ENCODE assay signal across 25 mouse cellular contexts in genomic region chr7:145199711-145200110, GRCm38 (mm10). TPM values are rescaled to one million over a fixed set of nuclear protein-coding genes. Genes with fewer than 3 reads are reported as not detected.
A peak's percentile ranks its signal among the peaks of the same experiment; 100 is the strongest.
DNase-seq lines count a peak whose midpoint lies in the region; ATAC-seq lines count a peak whose summit lies in the region.
"Had no signal": no experiment of that assay in that cellular context is flagged by ENCODE, and none has a peak within 500 bp of the region (broad histone marks: within the 10 kb centered on the region; RNA-seq: fewer than 3 reads in every experiment).

No protein-coding gene starts in this region.

- H3K36me3 ChIP-seq in heart, embryonic 13.5 days, result no peaks in the 10 kb centered on the region
- H3K36me3 ChIP-seq in lung, embryonic 15.5 days, result no peaks in the 10 kb centered on the region
- H3K36me3 ChIP-seq in limb, embryonic 15.5 days, result no peaks in the 10 kb centered on the region
- H3K36me3 ChIP-seq: hindbrain, embryonic 13.5 days; neural tube, embryonic 13.5 days had no signal

- no peak for ATAC-seq in heart, embryonic 13.5 days (ENCODE audit: extremely low read depth, insufficient number of reproducible peaks, low FRiP score, low TSS enrichment)
- no peak for ATAC-seq in lung, embryonic 15.5 days (ENCODE audit: borderline replicate concordance, extremely low read depth, low FRiP score, low TSS enrichment)
- ATAC-seq in limb, embryonic 15.5 days (ENCODE audit: insufficient number of reproducible peaks, low FRiP score, low TSS enrichment, low read depth), result no peak
- ATAC-seq: forebrain, embryonic 13.5 days; inflammation-experienced regulatory T-cells, adult 6 months had no signal

- H3K4me1 ChIP-seq in heart, embryonic 13.5 days, result peaks cover 51% of the 10 kb centered on the region
- H3K4me1 ChIP-seq in lung, embryonic 15.5 days, result peaks cover 26% of the 10 kb centered on the region
- peaks cover 42% of the 10 kb centered on the region for H3K4me1 ChIP-seq in limb, embryonic 15.5 days

- WGBS in heart, embryonic 13.5 days, result 53% methylated on average over 2 of the region's 2 CpGs
- WGBS in lung, embryonic 15.5 days, result 35% methylated on average over 2 of the region's 2 CpGs
- WGBS in limb, embryonic 15.5 days, result 27% methylated on average over 2 of the region's 2 CpGs

- H3K27ac ChIP-seq in heart, embryonic 13.5 days (replicated peaks), result peak overlapping the region; percentile 97
- H3K27ac ChIP-seq in lung, embryonic 15.5 days, result peak overlapping the region; percentile 19
- peak overlapping the region; percentile 82 for H3K27ac ChIP-seq in limb, embryonic 15.5 days
- H3K27ac ChIP-seq: forebrain, embryonic 13.5 days; heart, adult 2 months; hindbrain, embryonic 13.5 days; liver, embryonic 14.5 days; neural tube, embryonic 13.5 days had no signal

- intact Hi-C loops in heart, postnatal 14 days (cut with DNase I), result no loop called here
- intact Hi-C loops in left cerebral cortex, postnatal 36 days (cut with DNase I), result no loop called here

- no peak overlapping the region for H3K9ac ChIP-seq in heart, embryonic 13.5 days
- H3K9ac ChIP-seq in lung, embryonic 15.5 days, result no peak overlapping the region
- no peak overlapping the region for H3K9ac ChIP-seq in limb, embryonic 15.5 days
- H3K9ac ChIP-seq: forebrain, embryonic 13.5 days; hindbrain, embryonic 13.5 days; liver, embryonic 14.5 days; neural tube, embryonic 13.5 days had no signal

- DNase-seq in heart, postnatal 14 days, result no peak
- DNase-seq in lung, postnatal 10 days, result no peak
- peak; percentile 77 for DNase-seq in Muller cell, postnatal 12 days (ENCODE audit: inconsistent ontology term)
- DNase-seq in MN1 (ENCODE audit: low spot score), result no peak
- no peak for DNase-seq in left cerebral cortex, postnatal 36 days (ENCODE audit: low spot score in 2 of 2)
- DNase-seq: adrenal gland, postnatal 14 days; cerebellum, adult 11 months; cerebellum, postnatal 10 days; gastrocnemius, postnatal 10 days; heart, adult 2 months; kidney, adult 2 months; kidney, postnatal 25 days; right cerebral cortex, adult 18-20 months; thymus, postnatal 25 days had no signal

- H3K4me3 ChIP-seq in heart, embryonic 13.5 days, result no peak overlapping the region
- H3K4me3 ChIP-seq in lung, embryonic 15.5 days, result no peak overlapping the region
- no peak overlapping the region for H3K4me3 ChIP-seq in limb, embryonic 15.5 days
- H3K4me3 ChIP-seq: forebrain, embryonic 13.5 days; heart, adult 2 months; hindbrain, embryonic 13.5 days; neural tube, embryonic 13.5 days had no signal

- no peak overlapping the region for H3K4me2 ChIP-seq in heart, embryonic 13.5 days
- H3K4me2 ChIP-seq in lung, embryonic 15.5 days, result no peak overlapping the region
- H3K4me2 ChIP-seq in limb, embryonic 15.5 days, result no peak overlapping the region
- H3K4me2 ChIP-seq: forebrain, embryonic 13.5 days; hindbrain, embryonic 13.5 days; midbrain, embryonic 11.5 days; neural tube, embryonic 13.5 days had no signal

- H3K9me3 ChIP-seq in heart, embryonic 13.5 days, result 0 out of 2 replicates have a peak, but pooled peaks cover 4% of the 10 kb centered on the region
- peaks cover 3% of the 10 kb centered on the region; the same call in 1 of the 2 replicates for H3K9me3 ChIP-seq in lung, embryonic 15.5 days
- no peaks in the 10 kb centered on the region for H3K9me3 ChIP-seq in limb, embryonic 15.5 days

- H3K27me3 ChIP-seq in heart, embryonic 13.5 days (replicated peaks), result no peaks in the 10 kb centered on the region
- H3K27me3 ChIP-seq in lung, embryonic 15.5 days, result no peaks in the 10 kb centered on the region
- no peaks in the 10 kb centered on the region for H3K27me3 ChIP-seq in limb, embryonic 15.5 days
- H3K27me3 ChIP-seq: forebrain, embryonic 13.5 days; hindbrain, embryonic 13.5 days; neural tube, embryonic 13.5 days had no signal

RNA-seq across cellular contexts. Expression of gene 1810010D01Rik, which starts 8.2 kb away (rescaled TPM):
- 0.16 and 0.29 TPM in 2 replicates for polyA plus RNA-seq in heart, embryonic 13.5 days (2015; fragmentation: Nextera tagmentation; extraction: Ambion mirVana)
- under 1 TPM in 1 of 2 experiments, not detected in 1; 0.43 TPM for total RNA-seq in heart, postnatal 14 days (2021)
- 0.30 and 0.33 TPM in 2 replicates for polyA plus RNA-seq in lung, embryonic 15.5 days (2015; fragmentation: Nextera tagmentation; extraction: Ambion mirVana)
- polyA plus RNA-seq in limb, embryonic 15.5 days (2015; fragmentation: Nextera tagmentation; extraction: Ambion mirVana), result 0.48 and 0.82 TPM in 2 replicates
- total RNA-seq in left cerebral cortex, postnatal 36 days (2021), result under 1 TPM in 1 of 2 experiments, not detected in 1; 0.63 TPM
- total RNA-seq: adrenal gland, postnatal 14 days; heart, adult 2 months had no signal
- polyA plus RNA-seq: hindbrain, embryonic 13.5 days; inflammation-experienced regulatory T-cells, adult 6 months; limb, embryonic 11.5 days; macrophage; neural tube, embryonic 13.5 days had no signal

Comparison
In these comparisons a context has a peak if more than half of its experiments do, and no peak if none do; other contexts are left out.
1. H3K27ac ChIP-seq: peak in every context shown above with its lines; median percentile 97 in heart, embryonic 13.5 days; 82 in limb, embryonic 15.5 days; 19 in lung, embryonic 15.5 days.